Mouse (Mus musculus): ENCODE results near the gene Lyve1. TPM values are rescaled to one million over a fixed set of nuclear protein-coding genes. Genes with fewer than 3 reads are reported as not detected.

The Lyve1 gene
- under 1 TPM in 1 of 2 experiments, not detected in 1; 0.27 TPM for polyA plus RNA-seq (2017; shearing (Covaris generic))

DNA sequence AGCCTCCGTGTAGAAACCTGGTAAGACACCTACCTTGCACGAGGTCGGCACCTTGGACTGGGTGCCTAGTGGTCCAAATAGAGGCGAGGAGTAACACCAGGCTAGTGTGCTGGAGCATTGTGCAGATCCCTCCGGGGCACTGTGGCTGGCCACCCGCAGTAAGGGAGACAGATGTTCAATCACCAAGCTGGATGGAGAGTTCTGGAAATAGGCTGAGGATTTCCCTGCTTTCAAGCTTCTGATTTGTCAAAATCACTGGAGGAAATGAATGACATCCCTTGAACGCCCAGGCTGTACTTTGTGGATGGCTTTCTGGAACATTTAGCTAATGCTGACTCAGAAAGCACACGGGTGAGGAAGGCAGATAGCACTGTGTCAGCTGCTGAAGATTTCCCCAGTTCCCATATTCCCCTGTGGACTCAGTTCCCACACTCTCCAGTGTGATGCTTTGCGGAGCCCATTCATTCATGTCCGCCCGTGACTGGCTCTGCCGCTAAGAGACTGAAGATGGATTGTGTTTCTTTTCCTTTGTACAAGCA, at the start of gene Lyve1:
Gene Lyve1 (minus strand): TSS at position 489 of the 539 bp plus-strand sequence.

DNA sequence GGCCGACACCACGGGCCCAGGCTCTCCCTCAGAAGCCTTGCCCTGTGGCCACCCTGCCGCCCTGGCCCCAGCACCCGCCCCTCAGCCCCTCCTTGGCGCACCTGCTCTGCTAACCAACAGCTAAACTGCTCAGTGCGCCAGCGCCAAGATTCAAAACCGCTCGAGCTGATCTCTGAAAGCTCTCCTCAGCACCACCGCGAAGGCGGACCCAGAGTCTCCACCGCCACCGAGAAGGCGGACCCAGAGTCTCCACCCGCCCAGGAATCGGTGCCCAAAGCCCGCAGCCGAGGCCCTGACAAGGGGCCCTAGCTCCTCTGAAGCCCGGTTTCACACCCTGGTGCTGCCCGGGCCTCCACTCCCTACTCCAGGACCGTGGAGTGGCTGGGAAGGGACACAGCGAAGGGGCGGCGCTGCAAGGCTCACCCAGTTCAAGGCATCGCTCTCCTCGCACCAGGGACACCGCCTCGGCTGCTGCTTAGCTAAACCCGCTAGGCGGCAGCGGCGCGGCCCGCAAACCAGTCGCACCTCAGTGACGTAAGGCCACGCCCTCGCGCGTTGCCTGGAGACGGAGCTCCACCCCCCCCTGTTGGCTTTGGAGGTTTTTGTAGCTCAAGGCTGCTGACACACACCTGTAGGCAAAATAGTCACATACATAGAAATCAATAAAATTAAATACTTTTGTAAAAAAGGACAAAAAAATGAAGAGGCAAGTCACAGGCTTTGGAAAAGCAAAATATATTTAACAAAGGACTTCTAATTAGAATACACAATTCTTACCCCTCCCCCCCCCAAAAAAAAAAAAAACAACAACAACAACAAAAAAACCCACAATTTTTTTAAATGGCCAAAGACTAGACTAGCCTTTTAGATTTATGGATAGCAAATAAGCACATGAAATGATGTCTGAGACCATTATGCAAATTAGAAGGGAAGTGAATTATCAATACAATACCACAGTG, 18.8 kb downstream of the Lyve1 start, which contains the start of gene Rnf141:
Gene Rnf141 (minus strand): TSS at position 542 of the 959 bp plus-strand sequence.

Other genes with a start within 250 kb of the Lyve1 start
- 1 to 10 TPM; 7.1 to 7.7 TPM for gene Sbf2, start 248.3 kb downstream of the Lyve1 start, polyA plus RNA-seq (2017; shearing (Covaris generic))
- gene Adm, start 235.6 kb downstream of the Lyve1 start, polyA plus RNA-seq (2017; shearing (Covaris generic)), result 1 to 10 TPM in 1 of 2 experiments, not detected in 1; 1.0 TPM
- gene Ampd3, start 95.0 kb downstream of the Lyve1 start, polyA plus RNA-seq (2017; shearing (Covaris generic)), result 10 to 100 TPM; 12.5 to 19.7 TPM
- gene Rnf141, start 18.8 kb downstream of the Lyve1 start, polyA plus RNA-seq (2017; shearing (Covaris generic)), result 10 to 100 TPM in 1 of 2 experiments, 1 to 10 TPM in 1; 9.8 to 11.5 TPM
- 1 to 10 TPM; 1.2 to 1.3 TPM for gene Mrvi1, start 119.2 kb upstream of the Lyve1 start, polyA plus RNA-seq (2017; shearing (Covaris generic))
- gene Ctr9, start 165.7 kb upstream of the Lyve1 start, polyA plus RNA-seq (2017; shearing (Covaris generic)), result 10 to 100 TPM; 42.5 to 53.0 TPM
- 100 to 1,000 TPM; 701 to 727 TPM for gene Eif4g2, start 219.8 kb upstream of the Lyve1 start, polyA plus RNA-seq (2017; shearing (Covaris generic))